Mouse (Mus musculus): ENCODE results near the gene Specc1. TPM values are rescaled to one million over a fixed set of nuclear protein-coding genes. Genes with fewer than 3 reads are reported as not detected.

Gene Specc1
- polyA plus RNA-seq, 2 experiments = 23.5 to 40.5 TPM

DNA sequence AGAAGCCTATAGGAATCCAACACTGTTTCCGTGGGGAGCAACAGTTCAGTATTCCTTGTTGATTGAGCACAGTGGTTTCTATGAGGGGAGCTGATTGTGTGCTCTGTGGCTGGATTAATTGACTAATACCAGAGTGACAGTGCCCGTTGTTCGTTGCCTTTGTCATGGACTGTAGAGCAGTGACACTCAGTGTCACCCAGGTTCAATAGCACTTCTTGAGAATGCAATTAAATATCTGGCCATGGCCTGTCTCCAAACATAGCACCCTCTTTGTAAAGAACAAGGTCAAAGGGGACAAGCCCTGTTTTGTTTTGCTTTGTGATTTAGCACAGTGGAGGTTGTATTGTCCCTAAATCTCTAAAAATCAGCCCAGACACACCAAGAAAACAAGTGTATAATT is 173.6 kb downstream of the Specc1 start:
- H3K27me3 ChIP-seq (ENCODE audit: control insufficient read depth, insufficient read depth, low read length) = no peaks in the 10 kb centered on the region
- no peak for DNase-seq (ENCODE audit: low read depth in 3 of 3, low spot score in 3 of 3)
- ATAC-seq (ENCODE audit: insufficient read depth) = no peak
- 79% methylated on average over 3 of the region's 3 CpGs for WGBS (ENCODE audit: insufficient replicate concordance)
- H3K4me1 ChIP-seq (replicated peaks; ENCODE audit: control insufficient read depth in 2 of 2, insufficient read depth in 2 of 2, low read length in 1 of 2) = no peaks in the 10 kb centered on the region
- peaks cover 40% of the 10 kb centered on the region for H3K36me3 ChIP-seq (replicated peaks; ENCODE audit: control insufficient read depth, insufficient read depth, low read depth)
- H3K9ac ChIP-seq (replicated peaks) = no peak overlapping the region
- no peak overlapping the region for H3K27ac ChIP-seq
- TF ChIP-seq CTCF (IDR thresholded peaks at IDR 0.05; ENCODE audit: low read depth) = no peak
- H3K4me3 ChIP-seq (ENCODE audit: insufficient read depth in 1 of 2, low read depth in 2 of 2, low read length in 2 of 2) = no peak overlapping the region
- no peaks in the 10 kb centered on the region for H3K9me3 ChIP-seq (ENCODE audit: control insufficient read depth, low read length)
- H3K4me2 ChIP-seq (ENCODE audit: low read depth) = no peak overlapping the region

DNA sequence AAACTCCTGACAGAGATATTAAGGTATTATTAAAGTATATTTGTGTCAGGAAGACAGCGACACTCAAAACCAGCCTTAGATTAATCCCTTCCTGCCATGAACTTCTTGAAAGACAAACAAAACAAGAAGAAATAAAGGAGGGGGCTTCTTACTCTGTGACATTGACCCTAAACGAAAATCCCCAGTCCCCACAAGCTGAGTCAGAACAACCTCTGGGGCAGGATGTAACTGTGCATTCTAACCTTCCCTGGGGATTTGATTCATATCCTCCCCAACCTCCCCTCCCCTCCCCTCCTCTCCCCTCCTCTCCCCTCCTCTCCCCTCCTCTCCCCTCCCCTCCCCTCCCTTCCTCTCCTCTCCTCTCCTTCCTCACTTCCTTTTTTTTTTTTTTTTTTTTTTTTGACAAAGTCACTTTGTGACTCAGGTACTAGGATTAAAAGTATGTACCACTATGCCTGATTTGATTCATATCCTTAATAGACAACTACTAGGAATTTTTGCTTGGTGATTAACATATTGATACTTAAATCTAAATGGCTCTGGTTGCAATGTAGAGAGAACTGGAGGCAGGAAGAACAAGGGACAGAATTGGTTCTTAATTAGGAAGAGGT is 174.2 kb downstream of the Specc1 start:
- no peaks in the 10 kb centered on the region for H3K4me1 ChIP-seq (replicated peaks; ENCODE audit: control insufficient read depth in 2 of 2, insufficient read depth in 2 of 2, low read length in 1 of 2)
- no peaks in the 10 kb centered on the region for H3K27me3 ChIP-seq (ENCODE audit: control insufficient read depth, insufficient read depth, low read length)
- 48% methylated on average over 2 of the region's 2 CpGs for WGBS (ENCODE audit: insufficient replicate concordance)
- H3K4me3 ChIP-seq (ENCODE audit: insufficient read depth in 1 of 2, low read depth in 2 of 2, low read length in 2 of 2) = no peak overlapping the region
- DNase-seq (ENCODE audit: low read depth in 3 of 3, low spot score in 3 of 3) (no peak), ATAC-seq (ENCODE audit: insufficient read depth) (no peak)
- H3K36me3 ChIP-seq (replicated peaks; ENCODE audit: control insufficient read depth, insufficient read depth, low read depth) = peaks cover 40% of the 10 kb centered on the region
- no peak overlapping the region for H3K9ac ChIP-seq (replicated peaks)
- H3K27ac ChIP-seq = no peak overlapping the region
- no peaks in the 10 kb centered on the region for H3K9me3 ChIP-seq (ENCODE audit: control insufficient read depth, low read length)
- no peak overlapping the region for H3K4me2 ChIP-seq (ENCODE audit: low read depth)
- TF ChIP-seq CTCF (IDR thresholded peaks at IDR 0.05; ENCODE audit: low read depth) = no peak
- TF ChIP-seq EP300 (IDR thresholded peaks at IDR 0.05; ENCODE audit: low read depth) = no peak

DNA sequence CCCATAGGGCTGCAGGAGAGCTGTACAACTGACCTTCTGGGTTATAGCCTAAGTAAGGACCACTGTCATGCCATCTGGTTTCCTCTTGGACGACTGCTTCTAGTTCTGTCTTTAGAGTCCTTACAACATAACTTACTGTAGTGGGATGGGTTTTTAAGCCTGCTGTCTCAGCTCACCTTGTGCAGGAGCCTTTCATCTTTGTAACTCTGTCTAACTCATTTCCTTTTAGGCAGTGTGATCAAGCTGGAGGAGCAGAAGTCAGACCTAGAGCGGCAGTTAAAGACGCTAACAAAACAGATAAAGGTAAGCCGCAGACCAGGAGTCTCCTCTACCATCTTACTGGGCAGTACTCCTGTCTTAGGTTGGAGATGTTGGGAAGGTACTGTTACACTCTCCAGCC is 175.0 kb downstream of the Specc1 start:
- Histone ChIP-seq H3K4me1 (replicated peaks; ENCODE audit: control insufficient read depth in 2 of 2, insufficient read depth in 2 of 2, low read length in 1 of 2) (no peaks in the 10 kb centered on the region), H3K9me3 (ENCODE audit: control insufficient read depth, low read length) (no peaks in the 10 kb centered on the region), H3K4me3 (ENCODE audit: insufficient read depth in 1 of 2, low read depth in 2 of 2, low read length in 2 of 2) (no peak overlapping the region), H3K27me3 (ENCODE audit: control insufficient read depth, insufficient read depth, low read length) (no peaks in the 10 kb centered on the region), H3K36me3 (replicated peaks; ENCODE audit: control insufficient read depth, insufficient read depth, low read depth) (peaks cover 40% of the 10 kb centered on the region), H3K9ac (replicated peaks) (no peak overlapping the region), H3K27ac (no peak overlapping the region), H3K4me2 (ENCODE audit: low read depth) (no peak overlapping the region)
- ATAC-seq (ENCODE audit: insufficient read depth) (no peak), DNase-seq (ENCODE audit: low read depth in 3 of 3, low spot score in 3 of 3) (no peak)
- TF ChIP-seq EP300 (IDR thresholded peaks at IDR 0.05; ENCODE audit: low read depth) (no peak), CTCF (IDR thresholded peaks at IDR 0.05; ENCODE audit: low read depth) (no peak)
- 59% methylated on average over 4 of the region's 4 CpGs for WGBS (ENCODE audit: insufficient replicate concordance)

DNA sequence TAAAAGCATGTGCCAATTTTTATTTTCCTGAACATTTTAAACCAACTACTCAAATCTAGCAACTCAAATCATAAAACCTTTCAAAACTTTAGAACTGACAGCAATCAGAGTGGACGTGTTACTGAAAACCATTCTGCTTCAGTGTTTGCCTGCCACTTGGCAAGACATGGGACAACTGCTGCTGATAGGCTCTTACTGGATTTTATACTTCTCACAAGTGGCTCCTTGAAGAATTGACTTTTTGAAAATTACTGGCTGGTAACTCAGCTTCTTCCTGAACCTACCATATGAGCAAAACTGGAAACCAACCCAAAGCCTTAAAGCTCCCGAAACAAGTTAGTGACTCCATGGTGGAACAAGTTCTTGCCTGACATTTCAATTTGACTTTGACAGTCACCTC is 177.6 kb downstream of the Specc1 start:
- H3K36me3 ChIP-seq (replicated peaks; ENCODE audit: control insufficient read depth, insufficient read depth, low read depth) = peaks cover 25% of the 10 kb centered on the region
- ATAC-seq (ENCODE audit: insufficient read depth) (no peak), DNase-seq (ENCODE audit: low read depth in 3 of 3, low spot score in 3 of 3) (no peak)
- no peaks in the 10 kb centered on the region for H3K9me3 ChIP-seq (ENCODE audit: control insufficient read depth, low read length)
- H3K9ac ChIP-seq (replicated peaks) = no peak overlapping the region
- 82% methylated on average over 2 of the region's 2 CpGs for WGBS (ENCODE audit: insufficient replicate concordance)
- no peak overlapping the region for H3K27ac ChIP-seq
- H3K4me1 ChIP-seq (replicated peaks; ENCODE audit: control insufficient read depth in 2 of 2, insufficient read depth in 2 of 2, low read length in 1 of 2) = no peaks in the 10 kb centered on the region
- H3K27me3 ChIP-seq (ENCODE audit: control insufficient read depth, insufficient read depth, low read length) = no peaks in the 10 kb centered on the region
- H3K4me3 ChIP-seq (ENCODE audit: insufficient read depth in 1 of 2, low read depth in 2 of 2, low read length in 2 of 2) = no peak overlapping the region
- TF ChIP-seq EP300 (IDR thresholded peaks at IDR 0.05; ENCODE audit: low read depth) = no peak
- TF ChIP-seq CTCF (IDR thresholded peaks at IDR 0.05; ENCODE audit: low read depth) = no peak
- H3K4me2 ChIP-seq (ENCODE audit: low read depth) = no peak overlapping the region

DNA sequence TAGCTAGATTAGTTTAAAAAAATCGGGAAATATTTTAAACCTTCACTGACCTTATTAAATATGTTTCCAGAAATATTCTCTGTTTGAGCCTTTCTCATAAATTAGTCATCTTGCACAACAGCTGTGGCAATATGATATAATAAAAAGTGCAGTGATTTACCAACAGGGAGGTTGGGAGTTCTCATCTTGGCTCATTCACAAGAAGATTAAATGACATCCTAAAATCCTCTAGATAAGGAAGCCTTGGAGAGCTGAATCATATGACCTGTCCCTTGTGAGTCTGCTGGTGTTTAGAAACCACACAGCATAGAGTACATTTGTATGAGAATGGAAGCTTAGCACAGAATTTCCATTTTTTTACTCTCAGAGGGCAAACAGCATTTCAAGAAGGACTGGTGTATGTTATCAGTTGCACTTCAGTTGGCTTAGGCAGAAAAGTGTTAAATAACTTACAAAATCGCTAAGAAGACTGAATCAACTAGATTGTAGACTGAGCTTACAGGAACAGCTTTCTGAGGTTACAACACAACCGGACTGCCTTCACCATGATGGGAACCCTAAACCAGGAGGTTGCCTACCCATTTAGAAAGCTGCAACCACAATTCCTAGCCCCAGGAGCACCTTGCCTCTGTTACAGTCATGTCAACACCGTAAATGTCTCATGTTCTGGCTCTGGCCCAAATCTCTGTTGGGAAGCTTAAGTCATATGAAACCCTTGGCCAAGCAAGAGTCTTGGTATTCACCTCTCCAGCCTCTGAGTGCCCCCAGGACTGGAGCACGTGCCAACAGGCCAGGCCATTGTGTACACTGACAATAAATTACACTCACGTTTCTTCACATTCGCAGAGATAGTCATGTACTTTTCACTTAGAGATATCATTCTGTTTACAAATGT is 188.9 kb downstream of the Specc1 start:
- DNase-seq (ENCODE audit: low read depth in 3 of 3, low spot score in 3 of 3) (no peak), ATAC-seq (ENCODE audit: insufficient read depth) (no peak)
- H3K4me1 ChIP-seq (replicated peaks; ENCODE audit: control insufficient read depth in 2 of 2, insufficient read depth in 2 of 2, low read length in 1 of 2) = peaks cover 0 to 7% of the 10 kb centered on the region in 2 experiments
- H3K9ac ChIP-seq (replicated peaks) = no peak overlapping the region
- no peak overlapping the region for H3K27ac ChIP-seq
- H3K4me2 ChIP-seq (ENCODE audit: low read depth) = no peak overlapping the region
- H3K27me3 ChIP-seq (ENCODE audit: control insufficient read depth, insufficient read depth, low read length) = no peaks in the 10 kb centered on the region
- peaks cover 11% of the 10 kb centered on the region for H3K36me3 ChIP-seq (replicated peaks; ENCODE audit: control insufficient read depth, insufficient read depth, low read depth)
- WGBS (ENCODE audit: insufficient replicate concordance) = 81% methylated on average over 7 of the region's 7 CpGs
- no peaks in the 10 kb centered on the region for H3K9me3 ChIP-seq (ENCODE audit: control insufficient read depth, low read length)
- no peak overlapping the region for H3K4me3 ChIP-seq (ENCODE audit: insufficient read depth in 1 of 2, low read depth in 2 of 2, low read length in 2 of 2)
- no peak for TF ChIP-seq EP300 (IDR thresholded peaks at IDR 0.05; ENCODE audit: low read depth)
- TF ChIP-seq CTCF (IDR thresholded peaks at IDR 0.05; ENCODE audit: low read depth) = no peak
